Mouse (Mus musculus): Measurements from ENCODE around the gene Olfr214.

DNA sequence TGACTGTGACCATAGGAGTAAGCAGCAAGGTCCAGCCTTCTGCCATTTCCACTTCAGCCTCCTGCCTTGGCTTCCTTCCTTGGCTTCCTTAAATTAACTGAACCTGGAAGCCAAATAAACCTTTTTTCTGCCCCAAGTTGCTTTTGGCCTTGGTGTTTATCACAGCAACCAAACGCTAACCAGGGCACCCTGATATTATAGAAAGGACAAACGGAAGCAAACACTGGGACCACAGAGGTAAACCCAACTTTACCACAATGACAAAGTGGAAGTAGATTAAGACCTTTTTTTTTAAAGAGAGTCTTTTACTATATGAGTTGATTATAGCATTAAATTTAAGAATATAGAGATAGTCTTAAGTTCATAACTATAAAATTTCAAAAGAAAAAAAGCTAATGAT, 11.5 kb upstream of the Olfr214 start:
- no peak for TF ChIP-seq CTCF (IDR thresholded peaks at IDR 0.05; ENCODE audit: borderline replicate concordance, insufficient read depth, low read depth, low read length)
- TF ChIP-seq POLR2A (IDR thresholded peaks at IDR 0.05; ENCODE audit: borderline replicate concordance, insufficient read depth, low read length), result no peak
